Mouse (Mus musculus) kidney, postnatal 0 days (tissue): ENCODE measurements at regions not wholly inside any gene's neighbourhood (a gene's known extent, or its start where the extent isn't known, plus 50 kb on each side); places are given as distances from the start of the nearest gene placed in this dataset.

ENCODE experiments used
- ATAC-seq: fragments of 200-750 bp; cut with Nextera tagmentation; replicated peaks from 2 replicates; pipeline ENCODE4 v1.8.0; 2017; ENCODE audit warnings: low read depth, moderate number of reproducible peaks, moderate TSS enrichment, moderate library complexity; ENCODE audit not compliant: low FRiP score
- DNase-seq: peaks from one replicate; pipeline ENCODE4 v3.0.0-alpha.2; 2016; ENCODE audit warnings: low spot score
- H3K27ac ChIP-seq: fragments of 300-500 bp; sonication (generic); 2 replicates; pipeline ENCODE4 v1.5.1; 2014; ENCODE audit warnings: mild to moderate bottlenecking
- H3K27me3 ChIP-seq: fragments of 300-500 bp; sonication (generic); 2 replicates; pipeline ENCODE4 v1.6.1; 2014; ENCODE audit warnings: low read length, mixed read lengths; ENCODE audit not compliant: insufficient read depth
- H3K36me3 ChIP-seq: fragments of 300-500 bp; sonication (generic); 2 replicates; pipeline ENCODE4 v1.6.1; 2014; ENCODE audit warnings: low read length, mixed read lengths; ENCODE audit not compliant: insufficient read depth
- H3K4me1 ChIP-seq: fragments of 300-500 bp; sonication (generic); replicated peaks from 2 replicates; pipeline ENCODE4 v1.6.1; 2014; ENCODE audit warnings: antibody characterized with exemption, low read length, mixed read lengths; ENCODE audit not compliant: insufficient read depth
- H3K4me2 ChIP-seq: fragments of 300-500 bp; sonication (generic); 2 replicates; pipeline ENCODE4 v1.6.1; 2014; ENCODE audit warnings: mild to moderate bottlenecking, low read length, moderate library complexity, mixed read lengths
- H3K4me3 ChIP-seq: fragments of 300-500 bp; sonication (generic); replicated peaks from 2 replicates; pipeline ENCODE4 v1.5.1; 2014; ENCODE audit warnings: low read depth, low read length
- H3K9ac ChIP-seq: fragments of 300-500 bp; sonication (generic); 2 replicates; pipeline ENCODE4 v1.6.1; 2014; ENCODE audit warnings: low read depth, low read length
- H3K9me3 ChIP-seq: fragments of 300-500 bp; sonication (generic); replicated peaks from 2 replicates; pipeline ENCODE4 v1.6.1; 2016; ENCODE audit warnings: low read length, inconsistent platforms, mixed read lengths
- CTCF ChIP-seq: IDR thresholded peaks from 2 replicates; pipeline ENCODE4 v1.5.1; 2016; ENCODE audit warnings: antibody characterized with exemption, low read depth, mild to moderate bottlenecking, moderate library complexity
- WGBS: fragments of 180-500 bp; shearing (Covaris S2); extraction: QIAGEN DNeasy Blood & Tissue Kit; methylation state at CpG from one replicate; pipeline ENCODE4 v1.1.7; 2014; 5-methylcytosine and 5-hydroxymethylcytosine counted together

GRCm38 (mm10) chr14:62159690-62160089 lies 132.7 kb upstream of the Rnaseh2b start:
- no peak for TF ChIP-seq CTCF
- no peaks in the 10 kb centered on the region for H3K9me3 ChIP-seq
- H3K4me1 ChIP-seq: no peaks in the 10 kb centered on the region
- 80% methylated on average over 2 of the region's 2 CpGs for WGBS
- DNase-seq (no peak), ATAC-seq (no peak)
- H3K4me2 ChIP-seq: no peak overlapping the region
- H3K9ac ChIP-seq: no peak overlapping the region
- no peaks in the 10 kb centered on the region for H3K27me3 ChIP-seq
- no peak overlapping the region for H3K27ac ChIP-seq
- no peaks in the 10 kb centered on the region for H3K36me3 ChIP-seq
- no peak overlapping the region for H3K4me3 ChIP-seq

DNA sequence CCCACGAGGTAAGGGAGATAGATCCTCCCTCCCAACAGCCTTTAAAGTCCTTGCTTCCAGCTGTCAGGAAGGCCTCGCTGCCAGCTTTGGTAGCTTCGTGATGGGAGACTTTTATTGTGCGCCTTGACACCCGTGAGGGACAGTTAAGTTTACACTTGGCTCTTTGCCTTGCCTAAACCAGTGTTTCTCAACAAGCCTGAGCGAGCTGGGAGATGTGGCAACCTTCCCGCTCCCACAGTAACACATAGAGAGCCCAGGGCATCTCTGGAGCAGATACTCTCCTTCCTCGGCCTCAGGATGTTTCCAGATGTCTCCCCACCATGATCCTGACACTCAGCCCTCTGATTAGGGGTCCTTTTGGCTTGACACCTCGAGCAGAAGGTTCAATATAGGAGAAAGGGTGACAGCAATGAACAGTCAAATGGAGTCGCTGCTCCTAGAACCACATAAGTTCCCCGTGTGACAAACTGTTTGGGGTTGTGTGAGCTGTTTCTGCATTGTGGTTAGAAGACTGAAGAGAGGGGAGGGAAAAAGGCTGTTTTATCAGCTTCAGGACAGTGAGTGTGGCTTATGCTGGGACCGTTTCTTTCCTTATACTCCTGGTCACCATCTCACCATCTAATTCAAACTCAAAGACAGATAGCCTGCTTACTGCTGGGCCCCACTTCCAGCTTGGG lies 129.1 kb upstream of the Rnaseh2b start:
- ATAC-seq: no peak
- Histone ChIP-seq H3K27me3 (no peaks in the 10 kb centered on the region), H3K4me3 (no peak overlapping the region), H3K36me3 (no peaks in the 10 kb centered on the region), H3K27ac (no peak overlapping the region), H3K4me2 (no peak overlapping the region), H3K9me3 (no peaks in the 10 kb centered on the region), H3K4me1 (no peaks in the 10 kb centered on the region), H3K9ac (no peak overlapping the region)
- WGBS: 50% methylated on average over 12 of the region's 12 CpGs
- TF ChIP-seq CTCF: no peak
- DNase-seq: no peak

GRCm38 (mm10) chr14:62164918-62165317 lies 127.5 kb upstream of the Rnaseh2b start:
- Histone ChIP-seq H3K27ac (no peak overlapping the region), H3K4me3 (no peak overlapping the region), H3K9me3 (no peaks in the 10 kb centered on the region), H3K9ac (no peak overlapping the region), H3K4me1 (no peaks in the 10 kb centered on the region), H3K36me3 (no peaks in the 10 kb centered on the region), H3K4me2 (no peak overlapping the region), H3K27me3 (no peaks in the 10 kb centered on the region)
- 77% methylated on average over 4 of the region's 4 CpGs for WGBS
- no peak for TF ChIP-seq CTCF
- no peak for ATAC-seq
- DNase-seq: no peak

DNA sequence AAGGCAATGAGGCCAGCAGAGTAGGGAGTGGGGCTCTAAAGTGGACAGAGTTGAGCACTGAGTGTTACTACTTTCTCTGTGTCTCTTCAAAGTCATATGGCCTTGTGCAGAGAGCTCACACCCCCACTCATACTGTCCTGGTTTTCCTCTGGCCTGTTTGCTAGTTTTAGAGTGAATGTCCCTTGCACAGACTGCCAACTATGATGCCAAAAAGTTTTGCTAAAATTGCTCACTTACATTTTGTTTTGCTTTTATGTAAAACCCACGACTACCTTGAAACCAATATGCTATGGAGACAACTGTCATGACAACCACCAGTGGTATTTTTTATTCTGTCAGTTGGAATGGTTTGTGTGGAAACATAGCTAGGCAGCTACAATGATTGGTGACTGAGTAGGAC lies 126.4 kb upstream of the Rnaseh2b start:
- Histone ChIP-seq H3K9me3 (no peaks in the 10 kb centered on the region), H3K36me3 (no peaks in the 10 kb centered on the region), H3K27ac (no peak overlapping the region), H3K27me3 (no peaks in the 10 kb centered on the region), H3K4me3 (no peak overlapping the region), H3K4me1 (no peaks in the 10 kb centered on the region; the same call in 1 of the 2 replicates), H3K9ac (no peak overlapping the region), H3K4me2 (no peak overlapping the region)
- WGBS: 65% methylated on average over 1 of the region's 1 CpGs
- DNase-seq: no peak
- no peak for ATAC-seq
- TF ChIP-seq CTCF: no peak

GRCm38 (mm10) chr14:62166596-62166995 lies 125.8 kb upstream of the Rnaseh2b start:
- ATAC-seq (no peak), DNase-seq (no peak)
- Histone ChIP-seq H3K27me3 (no peaks in the 10 kb centered on the region), H3K4me2 (no peak overlapping the region), H3K36me3 (no peaks in the 10 kb centered on the region), H3K9me3 (no peaks in the 10 kb centered on the region), H3K9ac (no peak overlapping the region), H3K27ac (no peak overlapping the region), H3K4me1 (no peaks in the 10 kb centered on the region; the same call in 1 of the 2 replicates), H3K4me3 (no peak overlapping the region)
- TF ChIP-seq CTCF: no peak
- 51% methylated on average over 5 of the region's 5 CpGs for WGBS

- DNase-seq: no peak
- Histone ChIP-seq H3K4me3 (no peak overlapping the region), H3K36me3 (no peaks in the 10 kb centered on the region), H3K4me2 (no peak overlapping the region), H3K4me1 (no peaks in the 10 kb centered on the region; the same call in 1 of the 2 replicates), H3K27ac (no peak overlapping the region), H3K9ac (no peak overlapping the region), H3K9me3 (no peaks in the 10 kb centered on the region), H3K27me3 (no peaks in the 10 kb centered on the region)
- ATAC-seq: no peak
- 57% methylated on average over 6 of the region's 6 CpGs for WGBS
- TF ChIP-seq CTCF: no peak
Observed at GRCm38 (mm10) chr14:62167090-62167489, 125.3 kb upstream of the Rnaseh2b start.

DNA sequence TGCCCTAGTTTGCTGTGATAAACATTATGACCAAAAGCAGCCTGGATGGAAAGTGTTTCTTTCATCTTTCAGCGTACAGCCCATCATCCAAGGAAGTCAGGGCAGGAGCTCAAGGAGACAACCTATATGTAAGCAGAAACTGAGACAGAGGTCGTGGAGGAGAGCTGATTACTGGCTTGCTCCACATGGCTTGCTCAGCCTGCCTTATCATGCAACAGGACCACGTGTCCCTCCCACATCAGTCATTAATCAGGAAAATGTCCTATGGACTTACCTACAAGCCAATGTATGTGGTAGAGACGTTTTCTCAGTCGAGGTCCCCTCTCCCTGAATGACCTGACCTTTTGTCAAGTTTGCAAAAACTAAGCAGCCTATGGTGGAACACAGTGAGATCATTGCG lies 123.7 kb upstream of the Rnaseh2b start:
- no peaks in the 10 kb centered on the region for H3K36me3 ChIP-seq
- no peak overlapping the region for H3K9ac ChIP-seq
- no peak overlapping the region for H3K4me3 ChIP-seq
- no peaks in the 10 kb centered on the region; the same call in 1 of the 2 replicates for H3K4me1 ChIP-seq
- no peak for ATAC-seq
- DNase-seq: no peak
- no peak overlapping the region for H3K27ac ChIP-seq
- H3K27me3 ChIP-seq: no peaks in the 10 kb centered on the region
- no peak overlapping the region for H3K4me2 ChIP-seq
- no peak for TF ChIP-seq CTCF
- H3K9me3 ChIP-seq: no peaks in the 10 kb centered on the region
- WGBS: 40% methylated on average over 6 of the region's 6 CpGs
